Mouse (Mus musculus) neural tube, embryonic 13.5 days (tissue): ENCODE data around the gene Hcls1. TPM values are rescaled to one million over a fixed set of nuclear protein-coding genes. Genes with fewer than 3 reads are reported as not detected.

ENCODE experiments used
- ATAC-seq: fragments of 200-750 bp; cut with Nextera tagmentation; 2 replicates; pipeline ENCODE4 v1.8.0; 2017; ENCODE audit warnings: low read depth, mild to moderate bottlenecking, moderate TSS enrichment, moderate library complexity
- H3K27ac ChIP-seq: fragments of 300-500 bp; sonication (generic); replicated peaks from 2 replicates; pipeline ENCODE4 v1.5.1; 2015; ENCODE audit warnings: moderate library complexity, mild to moderate bottlenecking, inconsistent platforms
- H3K27me3 ChIP-seq: fragments of 300-500 bp; sonication (generic); 2 replicates; pipeline ENCODE4 v1.6.1; 2015; ENCODE audit warnings: mild to moderate bottlenecking, inconsistent platforms
- H3K36me3 ChIP-seq: fragments of 300-500 bp; sonication (generic); 2 replicates; pipeline ENCODE4 v1.6.1; 2015; ENCODE audit warnings: mild to moderate bottlenecking, inconsistent platforms
- H3K4me1 ChIP-seq: fragments of 300-500 bp; sonication (generic); replicated peaks from 2 replicates; pipeline ENCODE4 v1.6.1; 2015; ENCODE audit warnings: inconsistent platforms
- H3K4me2 ChIP-seq: fragments of 300-500 bp; sonication (generic); 2 replicates; pipeline ENCODE4 v1.6.1; 2015; ENCODE audit warnings: inconsistent platforms, mild to moderate bottlenecking, moderate library complexity
- H3K4me3 ChIP-seq: fragments of 300-500 bp; sonication (generic); 2 replicates; pipeline ENCODE4 v1.5.1; 2015; ENCODE audit warnings: mild to moderate bottlenecking, inconsistent platforms
- H3K9ac ChIP-seq: fragments of 300-500 bp; sonication (generic); 2 replicates; pipeline ENCODE4 v1.6.1; 2015; ENCODE audit warnings: moderate library complexity, mild to moderate bottlenecking, inconsistent platforms
- H3K9me3 ChIP-seq: fragments of 300-500 bp; sonication (generic); 2 replicates; pipeline ENCODE4 v1.6.1; 2016; ENCODE audit warnings: inconsistent platforms
- WGBS: fragments of 180-500 bp; shearing (Covaris S2); methylation state at CpG from one replicate; pipeline ENCODE4 v1.1.7; 2015; 5-methylcytosine and 5-hydroxymethylcytosine counted together
- polyA plus RNA-seq: library from polyadenylated mRNA; unstranded; fragments of >200 nt; fragmentation: Nextera tagmentation; extraction: Ambion mirVana; gene quantifications from 2 replicates; pipeline ENCODE4 v1.2.1, GENCODE M21; 2015

Gene Hcls1
- polyA plus RNA-seq: 3.0 and 3.8 TPM in 2 replicates

- no peak for ATAC-seq
- 80% methylated on average over 7 of the region's 7 CpGs for WGBS
These were observed at the start of gene Hcls1 for GRCm38 (mm10) chr16:36934841-36935620. Gene Hcls1, plus strand, starts transcription at chr16:36934983.

DNA sequence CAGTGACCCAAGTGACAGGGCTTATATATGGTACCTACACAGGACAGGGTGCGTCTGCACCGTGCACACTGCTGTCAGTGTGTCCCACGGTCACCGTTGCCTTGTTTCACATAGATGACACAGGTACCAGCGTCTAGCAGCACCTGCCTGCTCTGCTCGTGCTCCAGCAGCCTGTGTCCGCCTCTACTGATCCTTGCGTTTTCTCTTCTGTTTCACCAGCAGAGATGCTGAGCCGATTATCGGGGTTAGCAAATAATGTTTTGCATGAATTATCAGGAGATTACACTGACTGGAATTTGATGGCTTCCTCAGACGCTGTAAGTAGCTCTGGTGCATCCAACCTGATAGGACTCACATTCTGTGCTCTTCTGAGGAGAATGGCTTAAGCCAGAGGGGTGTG is 48.9 kb upstream of the Hcls1 start:
- no peak overlapping the region for H3K9ac ChIP-seq
- no peaks in the 10 kb centered on the region for H3K9me3 ChIP-seq
- no peak overlapping the region for H3K4me3 ChIP-seq
- WGBS: 94% methylated on average over 11 of the region's 11 CpGs
- peaks cover 19% of the 10 kb centered on the region for H3K4me1 ChIP-seq
- H3K27ac ChIP-seq: no peak overlapping the region
- no peak overlapping the region for H3K4me2 ChIP-seq
- H3K36me3 ChIP-seq: peaks cover 35% of the 10 kb centered on the region
- no peak for ATAC-seq
- no peaks in the 10 kb centered on the region for H3K27me3 ChIP-seq

More at GRCm38 (mm10) chr16:36934841-36935620, at the start of gene Hcls1:
- Histone ChIP-seq H3K4me1 (no peaks in the 10 kb centered on the region), H3K4me2 (no peak within 1 kb of the TSS), H3K9me3 (no peaks in the 10 kb centered on the region), H3K36me3 (peaks cover 34% of the 10 kb centered on the region), H3K4me3 (no peak within 1 kb of the TSS), H3K9ac (no peak within 1 kb of the TSS), H3K27me3 (no peaks in the 10 kb centered on the region), H3K27ac (no peak within 1 kb of the TSS)

DNA sequence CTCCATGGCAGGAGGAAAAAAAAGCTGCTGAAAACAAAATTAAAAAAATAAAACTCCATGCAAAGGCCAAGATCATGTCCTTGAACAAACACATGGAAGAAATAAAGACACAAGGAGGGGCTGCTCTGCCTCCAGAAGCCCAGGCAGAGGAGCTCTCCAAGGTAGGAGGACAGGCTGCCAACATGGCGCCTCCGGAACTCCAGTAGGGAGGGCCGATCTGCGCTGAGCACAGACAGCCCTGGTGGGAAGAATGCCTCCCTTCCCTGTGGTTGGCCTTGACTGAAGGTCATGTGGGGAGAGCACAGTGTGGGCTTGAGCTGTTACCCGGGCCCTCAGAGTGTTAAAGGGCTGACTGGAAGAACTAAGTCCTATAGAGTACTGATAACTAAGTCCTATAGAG is 47.2 kb upstream of the Hcls1 start:
- no peaks in the 10 kb centered on the region for H3K27me3 ChIP-seq
- H3K9me3 ChIP-seq: no peaks in the 10 kb centered on the region
- peaks cover 48% of the 10 kb centered on the region for H3K36me3 ChIP-seq
- H3K9ac ChIP-seq: no peak overlapping the region
- H3K4me3 ChIP-seq: no peak overlapping the region
- H3K27ac ChIP-seq: no peak overlapping the region
- no peak for ATAC-seq
- H3K4me2 ChIP-seq: no peak overlapping the region
- 89% methylated on average over 5 of the region's 5 CpGs for WGBS
- peaks cover 16% of the 10 kb centered on the region for H3K4me1 ChIP-seq

DNA sequence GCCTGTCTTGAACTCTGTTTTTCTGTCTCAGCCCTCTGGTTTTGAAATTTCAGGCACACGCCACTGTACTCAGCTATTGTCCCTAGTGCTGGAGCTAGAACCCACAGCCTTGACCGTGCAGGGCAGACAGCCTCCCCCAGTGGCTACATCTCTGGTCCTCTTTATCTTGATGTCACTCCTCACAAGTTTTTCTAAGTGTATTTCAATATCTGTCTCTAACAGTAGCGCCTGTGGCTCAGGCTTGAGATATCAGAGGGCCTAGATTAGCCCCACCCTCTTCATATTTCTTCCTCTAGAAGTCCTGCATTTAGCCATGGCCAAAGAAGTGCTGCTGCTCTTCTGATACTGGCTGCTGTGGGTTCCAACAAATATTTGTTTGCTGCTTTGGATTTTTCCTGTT is 44.2 kb upstream of the Hcls1 start:
- Histone ChIP-seq H3K4me3 (no peak overlapping the region), H3K27ac (no peak overlapping the region), H3K9ac (no peak overlapping the region), H3K4me2 (no peak overlapping the region), H3K9me3 (no peaks in the 10 kb centered on the region), H3K4me1 (no peaks in the 10 kb centered on the region), H3K36me3 (peaks cover 76% of the 10 kb centered on the region), H3K27me3 (no peaks in the 10 kb centered on the region)
- no peak for ATAC-seq
- 94% methylated on average over 3 of the region's 3 CpGs for WGBS

- Histone ChIP-seq H3K4me1 (no peaks in the 10 kb centered on the region), H3K4me2 (no peak overlapping the region), H3K36me3 (peaks cover 84% of the 10 kb centered on the region), H3K4me3 (no peak overlapping the region), H3K9ac (no peak overlapping the region), H3K27ac (no peak overlapping the region), H3K9me3 (no peaks in the 10 kb centered on the region), H3K27me3 (no peaks in the 10 kb centered on the region)
- 95% methylated on average over 4 of the region's 4 CpGs for WGBS
- ATAC-seq: no peak
These were observed 43.4 kb upstream of the Hcls1 start for GRCm38 (mm10) chr16:36891415-36891814.

GRCm38 (mm10) chr16:36893317-36893716 is 41.5 kb upstream of the Hcls1 start:
- no peak for ATAC-seq
- Histone ChIP-seq H3K27me3 (no peaks in the 10 kb centered on the region), H3K4me2 (no peak overlapping the region), H3K27ac (no peak overlapping the region), H3K4me3 (no peak overlapping the region), H3K36me3 (peaks cover 88% of the 10 kb centered on the region), H3K4me1 (no peaks in the 10 kb centered on the region), H3K9ac (no peak overlapping the region), H3K9me3 (no peaks in the 10 kb centered on the region)
- WGBS: 89% methylated on average over 10 of the region's 10 CpGs

GRCm38 (mm10) chr16:36896712-36897111 is 38.1 kb upstream of the Hcls1 start:
- H3K27me3 ChIP-seq: no peaks in the 10 kb centered on the region
- H3K4me2 ChIP-seq: no peak overlapping the region
- H3K4me1 ChIP-seq: no peaks in the 10 kb centered on the region
- no peak for ATAC-seq
- WGBS: 94% methylated on average over 6 of the region's 6 CpGs
- no peaks in the 10 kb centered on the region for H3K9me3 ChIP-seq
- H3K36me3 ChIP-seq: peaks cover 90% of the 10 kb centered on the region
- no peak overlapping the region for H3K27ac ChIP-seq
- no peak overlapping the region for H3K4me3 ChIP-seq
- no peak overlapping the region for H3K9ac ChIP-seq

GRCm38 (mm10) chr16:36903156-36903555 is 31.6 kb upstream of the Hcls1 start:
- Histone ChIP-seq H3K4me1 (no peaks in the 10 kb centered on the region), H3K27me3 (no peaks in the 10 kb centered on the region), H3K36me3 (peaks cover 76% of the 10 kb centered on the region), H3K9me3 (no peaks in the 10 kb centered on the region), H3K27ac (no peak overlapping the region), H3K4me3 (no peak overlapping the region), H3K9ac (no peak overlapping the region), H3K4me2 (no peak overlapping the region)
- no peak for ATAC-seq
- WGBS: 85% methylated on average over 5 of the region's 5 CpGs

- Histone ChIP-seq H3K36me3 (peaks cover 81% of the 10 kb centered on the region), H3K9ac (no peak overlapping the region), H3K4me3 (no peak overlapping the region), H3K4me1 (no peaks in the 10 kb centered on the region), H3K4me2 (no peak overlapping the region), H3K27ac (no peak overlapping the region), H3K27me3 (no peaks in the 10 kb centered on the region), H3K9me3 (no peaks in the 10 kb centered on the region)
- ATAC-seq: no peak
- WGBS: 86% methylated on average over 10 of the region's 10 CpGs
These were observed 22.9 kb upstream of the Hcls1 start for GRCm38 (mm10) chr16:36911909-36912308.

- Histone ChIP-seq H3K36me3 (peaks cover 81% of the 10 kb centered on the region), H3K9ac (no peak overlapping the region), H3K27me3 (no peaks in the 10 kb centered on the region), H3K4me2 (no peak overlapping the region), H3K27ac (no peak overlapping the region), H3K4me1 (no peaks in the 10 kb centered on the region), H3K9me3 (no peaks in the 10 kb centered on the region), H3K4me3 (no peak overlapping the region)
- WGBS: 94% methylated on average over 13 of the region's 13 CpGs
- ATAC-seq: no peak
These were observed 22.5 kb upstream of the Hcls1 start for GRCm38 (mm10) chr16:36912311-36912710.

GRCm38 (mm10) chr16:36914195-36914594 is 20.6 kb upstream of the Hcls1 start:
- Histone ChIP-seq H3K4me2 (no peak overlapping the region), H3K9me3 (no peaks in the 10 kb centered on the region), H3K4me1 (no peaks in the 10 kb centered on the region), H3K36me3 (peaks cover 85% of the 10 kb centered on the region), H3K9ac (no peak overlapping the region), H3K27me3 (no peaks in the 10 kb centered on the region), H3K27ac (no peak overlapping the region), H3K4me3 (no peak overlapping the region)
- ATAC-seq: no peak
- 91% methylated on average over 5 of the region's 5 CpGs for WGBS

GRCm38 (mm10) chr16:36918505-36918904 is 16.3 kb upstream of the Hcls1 start:
- Histone ChIP-seq H3K9ac (no peak overlapping the region), H3K27me3 (no peaks in the 10 kb centered on the region), H3K27ac (no peak overlapping the region), H3K4me1 (no peaks in the 10 kb centered on the region), H3K36me3 (peaks cover 90% of the 10 kb centered on the region), H3K9me3 (no peaks in the 10 kb centered on the region), H3K4me3 (no peak overlapping the region), H3K4me2 (no peak overlapping the region)
- WGBS: 93% methylated on average over 10 of the region's 10 CpGs
- ATAC-seq: no peak

DNA sequence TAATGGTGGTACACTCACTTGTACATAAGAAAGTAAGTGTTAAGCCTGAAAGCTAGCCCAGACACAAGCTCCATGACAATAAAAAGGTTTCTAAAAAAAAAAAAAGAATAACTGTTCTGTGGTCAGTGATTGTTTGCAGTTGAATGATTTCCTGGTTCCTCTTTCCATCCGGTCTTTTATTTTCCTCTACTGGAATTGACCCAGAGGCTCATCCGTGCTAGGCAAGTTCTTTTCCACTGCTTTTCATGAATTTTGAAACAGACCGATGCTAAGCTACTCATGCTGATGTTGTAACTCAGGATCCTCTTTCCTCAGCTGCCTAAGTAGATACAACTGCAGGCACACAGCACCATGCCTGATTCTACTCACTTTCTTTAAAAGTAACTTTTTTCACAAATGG is 14.4 kb upstream of the Hcls1 start:
- no peak for ATAC-seq
- no peak overlapping the region for H3K4me2 ChIP-seq
- peaks cover 86% of the 10 kb centered on the region for H3K36me3 ChIP-seq
- H3K9ac ChIP-seq: no peak overlapping the region
- H3K27me3 ChIP-seq: no peaks in the 10 kb centered on the region
- WGBS: 90% methylated on average over 3 of the region's 3 CpGs
- no peaks in the 10 kb centered on the region for H3K4me1 ChIP-seq
- no peaks in the 10 kb centered on the region for H3K9me3 ChIP-seq
- no peak overlapping the region for H3K27ac ChIP-seq
- H3K4me3 ChIP-seq: no peak overlapping the region
